Mouse (Mus musculus) c-Kit-positive CD71-positive TER-119-negative erythroid progenitor cells, embryonic 14.5 days (primary cell): ENCODE results near the gene Mc3r.

Experiments used
- DNase-seq: peaks from one replicate; pipeline ENCODE4 v3.0.0-alpha.2; 2013; ENCODE audit warnings: low read depth

The Mc3r gene

GRCm38 (mm10) chr2:172299126-172299921 lies 51.0 kb downstream of the Mc3r start:
- DNase-seq: no peak
